Mouse (Mus musculus) heart, embryonic 15.5 days (tissue): Measurements from ENCODE around the gene Onecut1. TPM values are rescaled to one million over a fixed set of nuclear protein-coding genes. Genes with fewer than 3 reads are reported as not detected.
A peak's percentile ranks its signal among the peaks of the same experiment; 100 is the strongest.

Experiments
- ATAC-seq: fragments of 200-750 bp; cut with Nextera tagmentation; replicated peaks from 2 replicates; pipeline ENCODE4 v1.8.0; 2017; ENCODE audit warnings: low read depth, moderate TSS enrichment; ENCODE audit not compliant: insufficient number of reproducible peaks, insufficient read depth, low FRiP score
- H3K27ac ChIP-seq: fragments of 300-500 bp; sonication (generic); 2 replicates; pipeline ENCODE4 v1.5.1; 2015; ENCODE audit warnings: mild to moderate bottlenecking, inconsistent platforms
- H3K27me3 ChIP-seq: fragments of 300-500 bp; sonication (generic); 2 replicates; pipeline ENCODE4 v1.6.1; 2015; ENCODE audit warnings: inconsistent platforms
- H3K36me3 ChIP-seq: fragments of 300-500 bp; sonication (generic); 2 replicates; pipeline ENCODE4 v1.6.1; 2015; ENCODE audit warnings: mild to moderate bottlenecking, inconsistent platforms
- H3K4me1 ChIP-seq: fragments of 300-500 bp; sonication (generic); replicated peaks from 2 replicates; pipeline ENCODE4 v1.6.1; 2015; ENCODE audit warnings: inconsistent platforms
- H3K4me2 ChIP-seq: fragments of 300-500 bp; sonication (generic); 2 replicates; pipeline ENCODE4 v1.6.1; 2015; ENCODE audit warnings: inconsistent platforms, mild to moderate bottlenecking, moderate library complexity
- H3K4me3 ChIP-seq: fragments of 300-500 bp; sonication (generic); 2 replicates; pipeline ENCODE4 v1.5.1; 2015; ENCODE audit warnings: mild to moderate bottlenecking, inconsistent platforms
- H3K9ac ChIP-seq: fragments of 300-500 bp; sonication (generic); 2 replicates; pipeline ENCODE4 v1.6.1; 2015; ENCODE audit warnings: mild to moderate bottlenecking, inconsistent platforms
- H3K9me3 ChIP-seq: fragments of 300-500 bp; sonication (generic); replicated peaks from 2 replicates; pipeline ENCODE4 v1.6.1; 2016; ENCODE audit warnings: inconsistent platforms
- WGBS: fragments of 180-500 bp; shearing (Covaris S2); methylation state at CpG from one replicate; pipeline ENCODE4 v1.1.7; 2015; ENCODE audit warnings: mixed read lengths; 5-methylcytosine and 5-hydroxymethylcytosine counted together
- polyA plus RNA-seq: library from polyadenylated mRNA; unstranded; fragments of >200 nt; fragmentation: Nextera tagmentation; extraction: Ambion mirVana; gene quantifications from 2 replicates; pipeline ENCODE4 v1.2.1, GENCODE M21; 2015

Onecut1 gene
- polyA plus RNA-seq, 1 experiment from 2014 or later, result not detected

GRCm38 (mm10) chr9:74896742-74897141 lies 35.0 kb downstream of the Onecut1 start:
- ATAC-seq, result no peak
- no peaks in the 10 kb centered on the region for H3K36me3 ChIP-seq
- no peaks in the 10 kb centered on the region for H3K27me3 ChIP-seq
- no peak overlapping the region for H3K4me2 ChIP-seq
- no peaks in the 10 kb centered on the region for H3K4me1 ChIP-seq
- H3K9me3 ChIP-seq, result no peaks in the 10 kb centered on the region
- no peak overlapping the region for H3K9ac ChIP-seq
- 82% methylated on average over 7 of the region's 7 CpGs for WGBS
- no peak overlapping the region for H3K4me3 ChIP-seq
- no peak overlapping the region for H3K27ac ChIP-seq

- no peak overlapping the region for H3K4me3 ChIP-seq
- WGBS, result 77% methylated on average over 4 of the region's 4 CpGs
- no peak for ATAC-seq
- no peaks in the 10 kb centered on the region for H3K36me3 ChIP-seq
- H3K4me1 ChIP-seq, result no peaks in the 10 kb centered on the region
- no peak overlapping the region for H3K4me2 ChIP-seq
- H3K27ac ChIP-seq, result no peak overlapping the region
- no peaks in the 10 kb centered on the region for H3K9me3 ChIP-seq
- no peaks in the 10 kb centered on the region for H3K27me3 ChIP-seq
- H3K9ac ChIP-seq, result no peak overlapping the region
These were observed 35.8 kb downstream of the Onecut1 start for GRCm38 (mm10) chr9:74897375-74897982.

- Histone ChIP-seq H3K4me2 (no peak overlapping the region), H3K36me3 (no peaks in the 10 kb centered on the region), H3K9me3 (no peaks in the 10 kb centered on the region), H3K4me3 (no peak overlapping the region), H3K27me3 (no peaks in the 10 kb centered on the region), H3K9ac (no peak overlapping the region), H3K27ac (no peak overlapping the region), H3K4me1 (no peaks in the 10 kb centered on the region)
- no peak for ATAC-seq
- whole genome bisulfite sequencing, result 90% methylated on average over 2 of the region's 2 CpGs
These were observed 38.4 kb downstream of the Onecut1 start for GRCm38 (mm10) chr9:74900141-74900540.

GRCm38 (mm10) chr9:74904866-74905508 lies 43.3 kb downstream of the Onecut1 start:
- no peaks in the 10 kb centered on the region for H3K9me3 ChIP-seq
- no peak for ATAC-seq
- no peaks in the 10 kb centered on the region for H3K27me3 ChIP-seq
- no peak overlapping the region for H3K4me2 ChIP-seq
- peaks cover 10% of the 10 kb centered on the region for H3K4me1 ChIP-seq
- no peak overlapping the region for H3K27ac ChIP-seq
- 12% methylated on average over 7 of the region's 7 CpGs for WGBS
- no peak overlapping the region for H3K9ac ChIP-seq
- no peaks in the 10 kb centered on the region for H3K36me3 ChIP-seq
- H3K4me3 ChIP-seq, result no peak overlapping the region

- Histone ChIP-seq H3K27ac (no peak overlapping the region), H3K27me3 (no peaks in the 10 kb centered on the region), H3K9me3 (no peaks in the 10 kb centered on the region), H3K4me3 (no peak overlapping the region), H3K36me3 (no peaks in the 10 kb centered on the region), H3K9ac (no peak overlapping the region), H3K4me1 (peaks cover 16% of the 10 kb centered on the region), H3K4me2 (no peak overlapping the region)
- no peak for ATAC-seq
- WGBS, result 24% methylated on average over 4 of the region's 4 CpGs
These were observed 45.2 kb downstream of the Onecut1 start for GRCm38 (mm10) chr9:74906951-74907350.

GRCm38 (mm10) chr9:74909245-74909644 lies 47.5 kb downstream of the Onecut1 start:
- Histone ChIP-seq H3K36me3 (no peaks in the 10 kb centered on the region), H3K27me3 (no peaks in the 10 kb centered on the region), H3K4me3 (no peak overlapping the region), H3K9ac (no peak overlapping the region), H3K27ac (no peak overlapping the region), H3K4me1 (peaks cover 21% of the 10 kb centered on the region), H3K9me3 (no peaks in the 10 kb centered on the region), H3K4me2 (peak overlapping the region; percentile 37)
- WGBS, result 46% methylated on average over 15 of the region's 15 CpGs
- ATAC-seq, result 0 out of 2 replicates have a peak, but pooled peaks have one; percentile 54

GRCm38 (mm10) chr9:74910226-74910759 lies 48.6 kb downstream of the Onecut1 start:
- Histone ChIP-seq H3K27me3 (no peaks in the 10 kb centered on the region), H3K4me3 (no peak overlapping the region), H3K4me1 (peaks cover 21% of the 10 kb centered on the region), H3K27ac (no peak overlapping the region), H3K9me3 (no peaks in the 10 kb centered on the region), H3K36me3 (no peaks in the 10 kb centered on the region), H3K4me2 (no peak overlapping the region), H3K9ac (no peak overlapping the region)
- WGBS, result 79% methylated on average over 6 of the region's 6 CpGs
- ATAC-seq, result no peak

- H3K9ac ChIP-seq, result no peak overlapping the region
- peak overlapping the region; percentile 39 for H3K27ac ChIP-seq
- peaks cover 21% of the 10 kb centered on the region for H3K4me1 ChIP-seq
- no peak overlapping the region for H3K4me3 ChIP-seq
- H3K27me3 ChIP-seq, result no peaks in the 10 kb centered on the region
- WGBS, result 60% methylated on average over 4 of the region's 4 CpGs
- H3K9me3 ChIP-seq, result no peaks in the 10 kb centered on the region
- ATAC-seq, result no peak
- H3K4me2 ChIP-seq, result no peak overlapping the region
- no peaks in the 10 kb centered on the region for H3K36me3 ChIP-seq
These were observed 49.7 kb downstream of the Onecut1 start for GRCm38 (mm10) chr9:74911430-74911829.

GRCm38 (mm10) chr9:74911919-74912318 lies 50.2 kb downstream of the Onecut1 start:
- ATAC-seq, result no peak
- Histone ChIP-seq H3K4me2 (no peak overlapping the region), H3K27ac (peak overlapping the region; percentile 39), H3K9me3 (no peaks in the 10 kb centered on the region), H3K4me1 (peaks cover 21% of the 10 kb centered on the region), H3K4me3 (no peak overlapping the region), H3K27me3 (no peaks in the 10 kb centered on the region), H3K9ac (no peak overlapping the region), H3K36me3 (no peaks in the 10 kb centered on the region)
- 43% methylated on average over 2 of the region's 2 CpGs for WGBS

- no peak for ATAC-seq
- H3K4me2 ChIP-seq, result no peak overlapping the region
- no peaks in the 10 kb centered on the region for H3K9me3 ChIP-seq
- H3K27me3 ChIP-seq, result no peaks in the 10 kb centered on the region
- H3K9ac ChIP-seq, result no peak overlapping the region
- 53% methylated on average over 19 of the region's 19 CpGs for WGBS
- H3K4me3 ChIP-seq, result no peak overlapping the region
- peaks cover 21% of the 10 kb centered on the region for H3K4me1 ChIP-seq
- H3K27ac ChIP-seq, result no peak overlapping the region
- H3K36me3 ChIP-seq, result no peaks in the 10 kb centered on the region
These were observed 51.1 kb downstream of the Onecut1 start for GRCm38 (mm10) chr9:74912619-74913376.

GRCm38 (mm10) chr9:74915611-74916010 lies 53.9 kb downstream of the Onecut1 start:
- H3K9ac ChIP-seq, result no peak overlapping the region
- 82% methylated on average over 3 of the region's 3 CpGs for WGBS
- no peaks in the 10 kb centered on the region for H3K27me3 ChIP-seq
- H3K4me1 ChIP-seq, result peaks cover 11% of the 10 kb centered on the region
- no peak for ATAC-seq
- H3K4me3 ChIP-seq, result no peak overlapping the region
- H3K36me3 ChIP-seq, result no peaks in the 10 kb centered on the region
- H3K9me3 ChIP-seq, result no peaks in the 10 kb centered on the region
- no peak overlapping the region for H3K27ac ChIP-seq
- H3K4me2 ChIP-seq, result no peak overlapping the region
